Mouse (Mus musculus) thymus, postnatal 4 days (tissue): ENCODE measurements around the gene Rmdn2.

ENCODE experiments used
- DNase-seq: peaks from one replicate; pipeline ENCODE4 v3.0.0; 2021

Rmdn2 gene

GRCm38 (mm10) chr17:79709718-79710117, 98.1 kb downstream of the Rmdn2 start:
- DNase-seq, result no peak

GRCm38 (mm10) chr17:79710246-79710842, 98.7 kb downstream of the Rmdn2 start:
- no peak for DNase-seq

GRCm38 (mm10) chr17:79711944-79712343, 100.3 kb downstream of the Rmdn2 start:
- no peak for DNase-seq

- DNase-seq, result no peak
These were observed 100.9 kb downstream of the Rmdn2 start for GRCm38 (mm10) chr17:79712536-79712935.

- DNase-seq, result no peak
These were observed 101.6 kb downstream of the Rmdn2 start for GRCm38 (mm10) chr17:79713276-79713642.

- DNase-seq, result peak; percentile 21
These were observed 102.1 kb downstream of the Rmdn2 start for GRCm38 (mm10) chr17:79713643-79714367.

GRCm38 (mm10) chr17:79714368-79714895, 102.8 kb downstream of the Rmdn2 start:
- DNase-seq, result peak; percentile 12

- peak; percentile 27 for DNase-seq
These were observed 103.4 kb downstream of the Rmdn2 start, which contains the start of gene Cyp1b1 for GRCm38 (mm10) chr17:79714931-79715637. Cyp1b1 (minus strand) TSS chr17:79715061.

GRCm38 (mm10) chr17:79715649-79716143, 104.0 kb downstream of the Rmdn2 start:
- peak; percentile 94 for DNase-seq

GRCm38 (mm10) chr17:79720681-79721080, 109.0 kb downstream of the Rmdn2 start:
- DNase-seq, result no peak

GRCm38 (mm10) chr17:79726613-79727012, 115.0 kb downstream of the Rmdn2 start:
- DNase-seq, result no peak

GRCm38 (mm10) chr17:79728053-79728584, 116.5 kb downstream of the Rmdn2 start:
- DNase-seq, result no peak

- DNase-seq, result no peak
These were observed 117.2 kb downstream of the Rmdn2 start for GRCm38 (mm10) chr17:79728585-79729503.

GRCm38 (mm10) chr17:79730988-79731387, 119.3 kb downstream of the Rmdn2 start:
- DNase-seq, result no peak

GRCm38 (mm10) chr17:79733039-79733438, 121.4 kb downstream of the Rmdn2 start:
- DNase-seq, result no peak

GRCm38 (mm10) chr17:79737598-79737997, 125.9 kb downstream of the Rmdn2 start:
- no peak for DNase-seq

- no peak for DNase-seq
These were observed 127.3 kb downstream of the Rmdn2 start for GRCm38 (mm10) chr17:79738847-79739498.

GRCm38 (mm10) chr17:79742635-79743034, 131.0 kb downstream of the Rmdn2 start:
- no peak for DNase-seq
